Comparison of ENCODE assay signal across 10 mouse cellular contexts in genomic region chr19:32323070-32323469, GRCm38 (mm10).
DNase-seq lines count a peak whose midpoint lies in the region; ATAC-seq and TF ChIP-seq lines count a peak whose summit lies in the region.
"Had no signal": no experiment of that assay in that cellular context is flagged by ENCODE, and none has a peak within 500 bp of the region (broad histone marks: within the 10 kb centered on the region; RNA-seq: fewer than 3 reads in every experiment).

No protein-coding gene starts in this region.

- WGBS in liver, embryonic 13.5 days (ENCODE audit: insufficient replicate concordance) = 72% methylated on average over 11 of the region's 11 CpGs
- WGBS in liver, embryonic 12.5 days (ENCODE audit: insufficient replicate concordance) = 66% methylated on average over 11 of the region's 11 CpGs
- 61% methylated on average over 11 of the region's 11 CpGs for WGBS in liver, postnatal 0 days (ENCODE audit: insufficient replicate concordance)

- peak overlapping the region; percentile 9; the same call in 1 of the 2 replicates for H3K4me2 ChIP-seq in liver, embryonic 13.5 days
- no peak overlapping the region for H3K4me2 ChIP-seq in liver, embryonic 12.5 days
- 0 out of 2 replicates have a peak overlapping the region, but pooled peaks have one; percentile 38 for H3K4me2 ChIP-seq in liver, postnatal 0 days (ENCODE audit: low read depth, low read length)
- H3K4me2 ChIP-seq: limb, embryonic 15.5 days; neural tube, embryonic 12.5 days had no signal

- TF ChIP-seq EP300 in liver, postnatal 0 days (IDR thresholded peaks at IDR 0.05; ENCODE audit: low read depth) = no peak

- no peak overlapping the region for H3K9ac ChIP-seq in liver, embryonic 13.5 days
- no peak overlapping the region for H3K9ac ChIP-seq in liver, embryonic 12.5 days
- H3K9ac ChIP-seq in liver, postnatal 0 days (replicated peaks) = no peak overlapping the region
- H3K9ac ChIP-seq: limb, embryonic 15.5 days; neural tube, embryonic 12.5 days had no signal

- peak overlapping the region; percentile 80 for H3K27ac ChIP-seq in gastrocnemius, adult 2 months
- H3K27ac ChIP-seq in liver, embryonic 13.5 days = no peak overlapping the region
- H3K27ac ChIP-seq in liver, embryonic 12.5 days = no peak overlapping the region
- no peak overlapping the region for H3K27ac ChIP-seq in liver, postnatal 0 days (ENCODE audit: low read depth)
- H3K27ac ChIP-seq: neural tube, embryonic 12.5 days had no signal

- peaks cover 28% of the 10 kb centered on the region for H3K4me1 ChIP-seq in liver, embryonic 13.5 days (replicated peaks)
- H3K4me1 ChIP-seq in liver, embryonic 12.5 days = peaks cover 42% of the 10 kb centered on the region
- H3K4me1 ChIP-seq in liver, postnatal 0 days (ENCODE audit: insufficient read depth) = peaks cover 36% of the 10 kb centered on the region

- TF ChIP-seq CTCF in gastrocnemius, adult 2 months (IDR thresholded peaks at IDR 0.05) = no peak
- no peak for TF ChIP-seq CTCF in liver, postnatal 0 days (IDR thresholded peaks at IDR 0.05; ENCODE audit: low read depth)

- H3K36me3 ChIP-seq in liver, embryonic 13.5 days = no peaks in the 10 kb centered on the region
- no peaks in the 10 kb centered on the region for H3K36me3 ChIP-seq in liver, embryonic 12.5 days
- no peaks in the 10 kb centered on the region for H3K36me3 ChIP-seq in liver, postnatal 0 days (replicated peaks; ENCODE audit: insufficient read depth, low read length)
- H3K36me3 ChIP-seq: limb, embryonic 15.5 days; neural tube, embryonic 12.5 days had no signal

- no peak overlapping the region for H3K4me3 ChIP-seq in gastrocnemius, adult 2 months
- no peak overlapping the region for H3K4me3 ChIP-seq in liver, embryonic 13.5 days (replicated peaks)
- H3K4me3 ChIP-seq in liver, embryonic 12.5 days = no peak overlapping the region
- no peak overlapping the region for H3K4me3 ChIP-seq in liver, postnatal 0 days (ENCODE audit: low read depth, low read length)
- H3K4me3 ChIP-seq: limb, embryonic 15.5 days; neural tube, embryonic 12.5 days had no signal

- H3K9me3 ChIP-seq in liver, embryonic 13.5 days (replicated peaks) = no peaks in the 10 kb centered on the region
- no peaks in the 10 kb centered on the region for H3K9me3 ChIP-seq in liver, embryonic 12.5 days (replicated peaks)
- no peaks in the 10 kb centered on the region for H3K9me3 ChIP-seq in liver, postnatal 0 days (ENCODE audit: low read length)
- H3K9me3 ChIP-seq: limb, embryonic 15.5 days; neural tube, embryonic 12.5 days had no signal

- no peak for ATAC-seq in liver, embryonic 13.5 days (ENCODE audit: low read depth)
- ATAC-seq in liver, embryonic 12.5 days = no peak
- ATAC-seq in liver, postnatal 0 days = no peak; the same call in 1 of the 2 replicates

- no peaks in the 10 kb centered on the region for H3K27me3 ChIP-seq in liver, embryonic 13.5 days
- H3K27me3 ChIP-seq in liver, embryonic 12.5 days (replicated peaks) = no peaks in the 10 kb centered on the region
- no peaks in the 10 kb centered on the region for H3K27me3 ChIP-seq in liver, postnatal 0 days (ENCODE audit: insufficient read depth, low read length)
- H3K27me3 ChIP-seq: limb, embryonic 15.5 days; neural tube, embryonic 12.5 days had no signal

- no peak for DNase-seq in gastrocnemius, adult 2 months
- no peak for DNase-seq in gastrocnemius, postnatal 36 days
- no peak for DNase-seq in liver, embryonic 13.5 days
- peak; percentile 65 to 87 for DNase-seq in kidney, adult 8-10 months
- DNase-seq in liver, postnatal 0 days = no peak
- no peak for DNase-seq in c-Kit-positive CD71-positive TER-119-positive erythroid progenitor cells, embryonic 14.5 days (ENCODE audit: low spot score)
- no peak for DNase-seq in embryo, embryonic 10.5 days (ENCODE audit: low spot score)

- intact Hi-C loops in gastrocnemius, adult 2 months (cut with DNase I) = loop anchor here (5.0 to 10.0 kb wide), 4 partner anchors 111 to 351 kb away; partner anchors contain the start of gene Minpp1
- intact Hi-C loops in gastrocnemius, postnatal 36 days (cut with DNase I) = no loop called here

Comparison
In these comparisons a context has a peak if more than half of its experiments do, and no peak if none do; other contexts are left out.
1. DNase-seq: peak in kidney, adult 8-10 months (2 of 2); none in gastrocnemius, adult 2 months (single experiment), gastrocnemius, postnatal 36 days (0 of 2), liver, embryonic 13.5 days (single experiment), liver, postnatal 0 days (single experiment), c-Kit-positive CD71-positive TER-119-positive erythroid progenitor cells, embryonic 14.5 days (single experiment) and embryo, embryonic 10.5 days (single experiment).